Mouse (Mus musculus): ENCODE data around the gene Plpp1.

The Plpp1 gene

DNA sequence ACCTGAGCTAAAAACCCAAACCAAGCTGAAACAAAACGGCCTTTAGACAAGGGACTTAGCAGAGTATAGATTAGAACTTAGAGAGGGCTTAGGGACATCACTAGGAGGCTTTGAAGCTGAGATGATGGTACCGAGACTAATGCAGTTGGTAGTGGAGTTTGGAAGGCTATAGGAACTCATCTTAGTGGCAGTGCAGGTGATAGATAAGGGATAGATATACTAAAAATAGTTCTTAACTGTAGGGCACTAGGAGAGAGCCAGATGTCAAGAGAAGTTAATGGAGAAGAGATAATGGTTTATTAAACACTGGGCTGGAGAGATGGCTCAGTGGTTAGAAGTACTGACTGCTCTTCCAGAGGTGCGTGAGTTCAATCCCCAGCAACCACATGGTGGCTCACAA lies 15.4 kb downstream of the Plpp1 start:
- no peak for DNase-seq (ENCODE audit: low spot score in 2 of 2)

DNA sequence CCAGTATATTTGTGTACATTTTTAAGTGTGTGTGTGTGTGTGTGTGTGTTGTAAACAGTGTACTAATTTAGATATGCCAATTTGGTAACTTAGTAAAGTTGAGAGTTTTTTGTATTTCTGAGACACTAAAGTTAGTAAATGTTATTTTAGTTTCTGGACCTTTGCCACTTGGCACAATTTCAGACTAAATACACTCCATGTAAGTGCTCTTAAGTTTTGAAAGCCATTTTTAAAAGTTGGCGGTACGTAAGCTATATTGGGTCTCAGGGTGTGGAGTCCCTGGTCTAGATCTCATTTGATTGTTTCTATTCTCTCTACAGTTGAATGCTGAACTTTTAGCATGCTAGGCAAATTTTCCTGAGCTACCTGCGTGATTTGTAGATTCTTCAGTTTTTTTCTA lies 17.5 kb downstream of the Plpp1 start:
- DNase-seq (ENCODE audit: low spot score in 2 of 2) = no peak

DNA sequence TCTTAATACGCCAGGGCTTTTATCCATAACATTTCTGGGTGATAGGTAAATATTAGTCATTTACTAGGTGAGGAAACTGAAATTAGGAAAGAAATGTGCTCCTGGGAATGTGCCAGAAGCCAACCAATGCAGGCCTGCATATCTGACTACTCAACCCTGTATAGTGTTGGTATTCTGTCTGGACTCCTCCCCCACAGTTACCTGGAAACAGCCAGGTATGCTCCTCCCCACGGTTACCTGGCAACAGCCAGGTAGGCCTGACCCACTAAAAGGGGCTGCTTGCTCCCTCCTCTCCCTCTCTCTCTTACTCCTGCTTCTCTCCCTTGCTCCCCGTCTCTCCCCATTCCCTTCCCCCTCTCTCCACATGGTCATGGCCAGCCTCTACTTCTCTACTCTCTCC lies 21.8 kb downstream of the Plpp1 start:
- DNase-seq (ENCODE audit: low spot score in 2 of 2) = no peak

DNA sequence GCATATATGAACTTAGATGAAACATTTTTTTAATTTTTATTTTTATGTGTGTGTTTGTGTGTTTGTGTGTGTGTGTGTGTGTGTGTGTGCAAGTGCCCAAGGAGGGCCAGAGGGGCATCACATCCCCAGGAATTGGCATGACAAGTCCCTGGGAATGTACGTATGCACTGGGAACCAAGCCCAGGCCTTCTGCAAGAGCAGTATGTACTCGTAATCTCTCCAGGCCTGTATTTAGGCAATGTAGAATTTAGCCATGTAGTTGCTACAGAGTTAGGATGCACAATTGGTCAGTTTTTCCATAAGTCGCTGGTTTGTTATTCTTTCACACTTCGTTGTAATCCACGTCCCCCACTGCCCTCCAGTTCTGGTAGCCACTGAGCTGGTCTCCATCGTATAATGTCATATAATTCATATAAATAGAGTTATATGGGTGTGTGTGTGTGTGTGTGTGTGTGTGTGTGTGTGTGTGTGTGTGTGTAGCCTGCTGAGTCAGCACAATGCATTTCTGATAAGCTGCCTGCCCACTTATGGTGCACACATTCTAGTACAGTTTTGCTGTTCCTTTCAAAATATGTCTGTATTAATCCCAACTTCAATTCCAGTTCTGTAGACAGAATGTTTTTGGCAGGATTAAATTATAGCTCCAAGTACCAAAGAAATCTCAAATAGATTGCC lies 22.8 kb downstream of the Plpp1 start:
- no peak for DNase-seq (ENCODE audit: low spot score in 2 of 2)

DNA sequence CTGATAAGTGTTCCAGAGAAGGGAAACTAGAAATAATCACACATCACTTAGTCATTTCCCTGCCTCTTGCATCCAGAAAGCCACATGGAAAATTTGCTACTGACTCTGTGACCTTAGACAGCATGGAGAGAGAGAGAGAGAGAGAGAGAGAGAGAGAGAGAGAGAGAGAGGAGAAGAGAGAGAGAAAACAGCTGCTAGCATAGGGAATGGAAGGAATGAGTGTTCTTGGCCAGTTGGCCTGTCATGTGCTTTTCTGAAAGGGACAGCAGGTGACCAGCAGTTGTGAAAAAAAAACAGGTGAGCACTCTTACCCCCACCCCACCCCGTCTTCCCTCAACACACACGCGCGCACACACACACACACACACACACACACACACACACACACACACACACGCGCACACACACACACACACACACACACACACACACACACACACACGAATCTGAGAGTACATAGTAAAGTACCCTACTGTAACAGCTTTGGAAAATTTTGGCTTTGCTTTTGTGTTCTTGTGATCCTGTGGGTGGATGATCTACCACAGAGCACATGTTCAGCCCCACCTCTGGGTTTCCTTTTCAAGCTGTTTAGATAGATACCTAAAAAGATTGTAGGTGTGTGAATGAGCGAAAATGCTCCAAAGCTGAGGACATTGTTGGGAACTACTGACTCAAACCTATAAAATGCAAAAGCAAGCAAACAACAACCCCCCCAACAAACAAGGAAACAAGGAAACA lies 23.5 kb downstream of the Plpp1 start:
- no peak for DNase-seq (ENCODE audit: low spot score in 2 of 2)

DNA sequence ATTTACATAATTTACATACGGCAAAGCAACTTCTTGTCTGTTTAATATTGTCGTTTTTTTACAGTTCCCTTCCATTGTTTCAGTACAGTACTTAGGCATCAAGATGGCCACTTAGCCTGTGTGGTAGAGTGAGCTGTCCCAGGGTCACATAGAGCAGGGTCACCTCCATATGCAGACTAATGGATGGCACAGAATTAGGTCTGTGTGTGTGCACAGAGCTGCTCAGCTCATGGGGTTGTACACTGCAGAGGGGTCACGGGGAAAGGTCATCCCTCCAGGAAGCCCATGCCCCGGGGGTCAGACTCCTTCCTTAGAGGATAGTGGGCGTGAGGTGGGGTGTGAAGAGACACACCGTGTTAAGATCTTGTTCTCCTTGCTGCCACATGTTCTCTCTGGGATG lies 24.9 kb downstream of the Plpp1 start:
- no peak for DNase-seq (ENCODE audit: low spot score in 2 of 2)

DNA sequence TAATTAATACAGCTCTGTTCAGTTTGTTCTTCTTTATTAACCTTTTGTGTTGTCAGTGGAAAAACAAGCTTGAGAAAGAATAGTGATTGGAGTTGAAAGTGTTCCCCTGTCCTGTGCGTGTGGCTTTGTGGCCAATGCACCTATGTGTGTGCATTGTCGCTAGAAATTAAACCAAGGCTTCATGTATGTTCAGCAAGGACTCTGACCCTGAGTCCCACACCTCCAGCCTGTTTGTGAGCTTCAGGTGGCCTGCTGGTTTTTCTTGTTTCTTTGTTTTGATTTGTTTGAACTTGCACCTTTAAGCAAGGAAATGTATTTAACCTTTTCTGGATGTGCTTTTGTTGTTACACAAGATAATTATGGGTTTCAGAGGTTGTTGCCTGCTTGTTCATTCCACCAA lies 29.0 kb downstream of the Plpp1 start:
- DNase-seq (ENCODE audit: low spot score in 2 of 2) = no peak

DNA sequence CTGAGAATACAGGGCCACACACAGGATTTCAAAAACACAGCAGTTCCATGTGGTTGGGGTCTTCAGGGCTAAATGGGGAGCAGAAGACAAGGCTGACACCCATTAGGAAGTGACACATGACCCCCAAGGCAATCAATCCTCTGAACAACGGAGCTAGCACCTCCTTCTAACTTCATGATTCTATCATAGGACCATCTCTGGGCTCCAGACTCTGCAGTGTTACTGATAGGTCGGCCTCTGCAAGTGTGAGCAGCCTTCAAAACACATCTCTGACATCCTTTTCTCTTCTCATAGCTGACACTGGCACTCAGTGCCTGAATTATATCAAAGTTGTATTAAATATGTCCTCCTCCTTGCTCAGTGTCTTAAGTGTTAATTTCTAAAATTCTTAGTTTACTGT lies 32.0 kb downstream of the Plpp1 start:
- no peak for DNase-seq (ENCODE audit: low spot score in 2 of 2)

DNA sequence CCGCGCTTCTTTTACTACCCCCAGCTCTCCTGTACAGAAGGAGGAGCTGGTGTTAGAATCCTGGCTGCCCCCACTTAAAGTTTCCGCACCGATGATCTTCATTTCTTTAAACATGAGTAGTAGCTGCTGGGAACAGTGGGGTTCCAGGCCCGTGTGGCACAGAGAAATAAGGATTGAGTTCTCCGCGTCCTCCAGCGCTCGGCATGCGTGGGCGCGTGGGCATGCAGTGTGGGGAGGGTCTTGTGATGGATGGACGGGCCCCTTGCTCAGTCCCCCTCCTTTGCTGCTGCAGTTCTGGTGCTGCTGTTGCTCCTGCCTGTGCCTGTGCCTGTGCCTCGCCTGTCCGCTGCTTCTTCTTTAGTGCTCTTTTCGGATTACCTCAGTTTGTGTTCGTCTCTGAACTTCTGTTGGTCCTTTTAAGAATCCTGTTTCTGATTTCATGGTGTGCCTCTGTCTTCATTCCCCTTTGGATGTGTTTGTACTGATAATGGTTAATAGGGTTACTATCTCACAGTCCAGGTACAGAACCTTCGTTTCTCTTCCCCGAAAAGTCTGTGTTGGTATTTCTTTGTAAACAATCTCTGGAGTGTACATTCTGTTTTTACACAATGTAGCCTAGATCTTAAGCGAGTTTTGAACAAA lies 32.8 kb downstream of the Plpp1 start:
- no peak for DNase-seq (ENCODE audit: low spot score in 2 of 2)

DNA sequence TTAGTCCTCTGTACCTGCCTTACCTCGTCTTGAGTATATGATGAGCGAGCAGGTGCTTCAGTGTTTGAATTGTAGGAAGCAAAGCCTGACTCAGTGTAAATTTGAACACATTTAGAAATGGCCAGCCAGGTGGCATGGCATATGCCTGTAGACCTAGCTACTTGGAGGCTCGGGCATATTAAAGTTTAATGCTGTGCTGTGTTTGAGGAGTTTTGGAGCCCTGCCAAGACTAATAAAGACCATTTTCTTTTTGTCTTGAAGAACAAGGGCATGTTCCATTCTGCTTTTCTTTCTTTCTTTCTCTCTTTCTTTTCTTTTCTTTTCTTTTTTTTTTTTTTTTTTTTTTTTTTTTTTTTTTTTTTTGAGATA lies 33.3 kb downstream of the Plpp1 start:
- no peak for DNase-seq (ENCODE audit: low spot score in 2 of 2)

DNA sequence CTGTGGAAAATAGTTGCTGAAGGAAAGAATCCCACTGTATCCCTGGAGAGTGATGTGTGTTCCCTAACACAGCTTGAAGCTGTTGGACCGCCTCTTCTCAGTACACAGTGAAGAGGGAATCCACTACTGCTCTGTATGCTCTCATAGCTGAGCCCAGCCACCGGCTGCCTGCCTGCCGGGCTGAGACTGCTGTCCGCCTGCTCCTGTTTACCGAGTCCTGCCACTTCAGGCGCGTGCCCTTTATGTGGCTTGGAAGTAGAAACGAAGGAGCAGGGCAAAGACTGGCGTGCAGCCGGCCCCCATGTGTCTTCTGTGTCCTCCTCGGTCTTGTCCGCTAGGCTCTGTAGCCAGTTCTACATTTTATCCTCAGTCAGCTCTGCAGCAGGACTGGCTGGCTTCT lies 34.5 kb downstream of the Plpp1 start:
- DNase-seq (ENCODE audit: low spot score in 2 of 2) = no peak

DNA sequence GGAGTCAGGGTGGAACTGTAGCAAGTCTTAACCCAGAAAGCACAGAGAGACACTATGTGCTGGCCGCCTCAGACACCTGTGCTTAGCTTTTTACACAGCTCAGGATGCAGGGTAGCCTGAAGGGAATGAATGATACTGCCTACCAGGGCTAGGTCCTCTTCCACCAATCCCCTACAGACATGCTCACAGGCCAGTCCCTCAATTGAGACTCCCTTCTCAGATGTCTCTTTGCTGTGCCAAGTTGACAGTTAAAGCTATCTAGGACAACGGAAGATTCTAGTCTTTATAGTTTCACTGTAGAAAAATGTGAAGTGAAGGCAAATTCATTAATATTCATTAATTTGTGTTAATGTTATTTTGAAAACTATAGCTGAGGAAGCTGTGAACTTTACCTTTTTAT lies 36.4 kb downstream of the Plpp1 start:
- no peak for DNase-seq (ENCODE audit: low spot score in 2 of 2)

DNA sequence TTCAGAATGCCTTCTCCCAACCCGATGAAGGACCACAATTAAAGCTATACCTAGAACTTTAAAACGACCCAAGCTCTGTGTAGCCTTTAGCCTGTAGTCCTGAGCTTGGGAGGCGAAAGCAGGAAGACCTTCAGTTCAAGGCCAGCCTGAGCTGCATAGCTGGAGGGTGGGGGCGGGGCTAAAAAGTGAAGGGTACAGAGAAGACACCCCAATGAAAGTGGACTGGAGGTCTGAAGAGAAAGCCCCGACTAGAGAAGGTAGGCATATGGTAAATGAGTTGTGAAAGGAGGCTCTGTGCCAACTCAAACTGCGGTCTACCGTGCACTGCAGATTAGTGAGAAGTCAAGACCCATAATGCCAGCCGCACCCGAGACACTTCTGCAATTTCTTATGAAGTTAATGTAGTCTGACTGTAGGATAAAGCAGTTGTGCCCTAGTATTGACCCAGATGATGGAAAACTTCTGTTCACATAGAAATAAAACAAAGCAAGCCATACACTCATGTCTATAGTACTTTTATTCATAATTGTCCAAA lies 37.1 kb downstream of the Plpp1 start:
- DNase-seq (ENCODE audit: low spot score in 2 of 2) = peak; percentile 39 to 59

DNA sequence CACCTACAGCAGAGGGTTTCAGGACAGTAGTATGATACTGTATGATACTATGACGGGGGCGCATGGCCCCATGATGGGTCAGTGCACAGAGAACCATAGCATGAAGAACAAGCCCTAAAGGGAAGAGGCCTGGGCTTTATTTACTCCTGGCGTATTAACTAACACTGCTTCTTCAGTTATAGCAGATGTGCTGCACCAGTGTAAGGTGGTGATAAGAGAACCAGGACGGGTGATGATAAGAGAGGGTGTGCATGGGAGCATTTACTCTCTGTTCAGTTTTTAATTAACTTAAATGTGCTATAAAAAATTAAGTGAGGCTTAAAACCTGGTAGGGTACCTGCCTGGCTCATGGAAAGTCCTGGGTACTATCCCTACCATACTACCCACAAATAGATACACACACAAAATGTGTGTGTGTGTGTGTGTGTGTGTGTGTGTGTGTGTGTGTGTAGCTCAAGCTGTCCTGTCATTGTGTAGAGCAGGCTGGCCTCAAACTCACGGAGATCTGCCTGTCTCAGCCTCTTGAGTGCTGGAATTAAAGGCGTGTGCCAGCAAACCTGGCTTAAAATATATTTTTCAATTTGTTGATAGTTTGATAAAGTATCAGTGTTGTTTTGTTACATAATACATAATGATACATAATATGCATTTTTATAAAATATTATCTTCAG lies 38.1 kb downstream of the Plpp1 start:
- peak; percentile 50 to 62 for DNase-seq (ENCODE audit: low spot score in 2 of 2)

DNA sequence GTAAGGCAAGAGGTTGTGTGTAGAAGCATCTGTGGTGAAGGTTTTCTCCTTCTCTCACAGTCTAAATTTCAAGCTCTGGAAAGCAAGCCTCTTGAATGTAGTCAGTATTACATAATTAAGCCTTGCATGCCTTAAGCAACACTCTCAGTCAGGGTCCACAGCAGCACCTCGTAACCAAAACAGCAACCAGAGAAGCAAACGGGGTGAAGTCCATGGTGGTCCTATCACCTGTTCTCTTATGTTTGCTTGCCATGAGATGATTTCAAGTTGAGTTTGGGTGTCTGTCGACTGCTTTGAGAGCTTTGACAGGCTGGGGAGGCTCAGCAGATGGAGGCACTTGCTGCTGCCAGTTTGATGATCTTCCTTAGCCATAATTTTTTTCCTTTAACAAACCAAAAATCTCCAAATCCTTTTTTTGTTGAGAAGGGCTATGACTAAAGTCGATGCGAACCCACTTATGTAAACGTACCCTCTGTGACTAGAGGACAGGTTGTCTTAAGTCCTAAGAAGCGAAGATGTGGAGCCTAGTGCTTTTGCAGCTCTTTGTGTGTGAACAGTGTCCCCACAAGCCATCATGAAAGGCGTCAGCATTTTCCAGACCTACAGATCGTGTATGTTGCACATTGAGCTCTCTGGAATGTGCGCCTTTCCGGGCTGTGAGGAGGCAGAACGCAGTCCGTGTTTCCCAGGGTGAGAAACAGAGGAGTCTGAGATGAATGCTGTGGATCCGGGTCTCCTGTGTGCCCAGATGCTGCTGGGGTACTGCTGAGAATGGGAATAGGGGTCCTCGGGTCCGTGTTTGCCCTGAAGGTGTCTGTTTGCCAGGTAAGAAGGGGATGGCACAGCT lies 39.9 kb downstream of the Plpp1 start:
- no peak for DNase-seq (ENCODE audit: low spot score in 2 of 2)

DNA sequence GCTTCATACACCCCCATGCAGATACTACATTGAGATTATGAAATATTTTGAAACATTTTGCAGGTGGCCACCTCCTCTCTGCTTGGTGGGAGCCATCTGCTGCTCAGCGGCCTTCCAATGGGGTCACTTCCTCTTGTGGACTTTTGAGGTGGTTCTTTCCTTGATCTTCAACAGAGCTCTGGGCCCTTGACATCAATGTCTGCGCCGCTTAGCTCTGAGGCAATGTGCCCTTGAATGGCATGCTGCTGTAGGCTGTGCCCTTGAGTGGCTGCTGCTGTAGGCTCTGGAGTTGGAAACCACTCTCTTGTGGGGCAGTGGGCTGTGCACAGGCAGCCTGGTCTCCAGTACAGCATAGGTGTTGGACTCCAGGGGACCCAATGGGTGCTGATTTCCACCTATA lies 45.3 kb downstream of the Plpp1 start:
- DNase-seq (ENCODE audit: low spot score in 2 of 2) = no peak

DNA sequence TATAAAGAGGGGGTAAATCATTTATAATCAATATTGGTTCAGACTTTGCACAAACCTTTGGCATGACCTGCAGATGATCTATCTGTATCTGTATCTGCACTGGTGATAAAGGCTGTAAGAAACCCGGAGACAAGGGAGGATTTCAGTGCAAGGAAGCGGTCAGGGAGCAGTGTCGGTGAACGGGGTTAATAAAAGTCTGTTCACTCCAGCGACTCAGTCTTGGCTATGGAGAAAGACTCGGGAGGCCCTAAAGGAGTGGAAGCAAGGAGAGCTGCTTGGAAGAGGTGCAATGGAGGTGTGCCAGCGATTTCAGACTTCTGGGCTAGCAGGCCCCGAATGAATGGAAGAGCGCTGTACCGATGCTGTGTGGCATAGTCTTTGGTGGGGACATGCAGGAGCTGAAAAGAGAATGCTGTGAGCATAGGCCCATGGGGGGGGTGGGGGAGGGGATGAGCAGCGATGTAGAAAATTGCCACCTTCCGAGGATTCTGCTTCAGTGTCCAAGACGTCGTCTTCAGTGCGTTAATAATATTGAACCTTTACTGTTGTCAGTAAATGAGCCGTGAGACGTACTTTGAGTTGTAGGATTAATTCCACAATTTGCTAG lies 53.2 kb downstream of the Plpp1 start:
- DNase-seq (ENCODE audit: low spot score in 2 of 2) = no peak

DNA sequence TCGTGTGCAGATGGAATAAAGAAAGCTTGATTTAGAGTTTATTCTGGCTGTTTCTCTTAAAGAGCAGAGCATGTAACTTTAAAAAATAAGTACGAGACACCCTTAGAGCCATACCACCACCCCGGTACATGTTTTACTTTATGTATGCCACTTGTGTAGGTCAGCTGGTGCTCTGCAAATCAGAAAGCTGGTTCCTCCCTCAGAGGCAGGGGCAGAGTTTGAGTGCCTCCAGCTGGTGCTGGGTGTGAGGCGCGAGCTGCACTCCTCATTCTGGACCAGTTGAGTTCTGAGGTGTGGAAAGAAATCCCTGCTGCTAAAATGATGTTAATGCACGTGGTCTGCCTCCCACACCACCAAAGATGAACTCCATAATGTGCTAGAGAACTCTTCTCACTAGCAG lies 53.8 kb downstream of the Plpp1 start:
- DNase-seq (ENCODE audit: low spot score in 2 of 2) = no peak

DNA sequence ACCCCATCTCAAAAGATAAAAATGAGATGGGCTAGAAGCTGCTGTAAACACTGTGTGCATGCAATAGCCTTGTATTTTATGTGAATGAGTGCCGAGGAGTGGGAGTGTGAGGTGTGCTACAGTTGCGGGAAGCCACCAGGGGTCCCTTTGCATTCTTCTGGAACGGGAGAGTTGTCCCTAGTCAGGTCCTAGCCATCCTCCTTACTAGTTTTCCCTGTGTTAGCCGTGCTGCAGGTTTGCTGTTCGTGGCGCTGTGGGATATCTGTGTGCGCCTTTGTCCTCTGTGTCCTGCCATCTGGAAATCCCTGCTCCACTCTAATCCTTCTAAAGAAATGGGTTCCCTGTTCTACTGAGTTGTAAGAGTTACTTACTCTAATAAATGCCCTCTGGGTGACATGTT lies 57.3 kb downstream of the Plpp1 start:
- DNase-seq (ENCODE audit: low spot score in 2 of 2) = no peak

DNA sequence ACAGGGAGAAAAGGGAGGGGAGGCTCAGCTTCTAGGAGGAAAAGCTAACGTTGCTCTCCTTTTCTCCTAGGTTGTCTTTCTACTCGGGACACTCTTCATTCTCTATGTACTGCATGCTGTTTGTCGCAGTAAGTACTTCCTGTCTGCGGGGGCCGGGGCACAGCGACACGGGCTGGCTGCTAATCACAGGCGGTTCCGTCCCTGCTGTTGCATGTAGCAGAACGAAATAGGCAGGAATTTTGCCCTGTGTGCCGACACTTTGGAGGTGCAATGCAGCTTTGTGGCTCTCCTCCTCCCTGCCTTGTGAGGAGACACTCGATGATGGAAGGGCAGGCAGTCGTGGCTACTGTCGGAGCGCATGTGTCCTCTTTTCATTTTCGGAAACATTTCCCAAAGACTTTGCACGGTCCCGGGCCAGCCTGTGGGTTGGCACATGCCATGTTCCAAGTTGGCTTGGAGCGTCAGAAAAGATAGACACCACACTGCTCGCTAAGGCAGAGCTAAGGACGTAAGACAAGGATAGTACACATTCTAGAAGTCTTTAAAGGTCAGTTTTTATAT lies 59.1 kb downstream of the Plpp1 start:
- no peak for DNase-seq (ENCODE audit: low spot score in 2 of 2)

DNA sequence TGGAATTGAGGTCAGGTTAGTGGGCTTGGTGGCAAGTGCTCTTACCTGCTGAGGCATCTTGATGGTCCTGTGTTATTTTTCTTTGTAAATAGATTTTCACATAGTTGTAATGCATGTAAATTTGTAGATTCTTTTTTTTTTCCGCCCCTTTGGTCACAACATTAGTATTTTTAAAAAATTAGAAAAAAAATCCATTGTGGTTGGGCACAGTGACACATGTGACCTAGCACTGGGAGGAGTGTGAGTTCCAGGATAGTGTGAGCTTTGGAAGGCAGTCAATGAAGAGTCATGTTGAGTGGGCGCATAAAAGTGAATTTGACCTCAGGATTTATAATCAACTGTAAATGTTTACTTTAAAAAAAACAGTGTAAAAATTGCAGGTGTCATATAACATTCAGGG lies 59.8 kb downstream of the Plpp1 start:
- no peak for DNase-seq (ENCODE audit: low spot score in 2 of 2)
